Mouse (Mus musculus): Measurements from ENCODE around the gene Isl2.

DNA sequence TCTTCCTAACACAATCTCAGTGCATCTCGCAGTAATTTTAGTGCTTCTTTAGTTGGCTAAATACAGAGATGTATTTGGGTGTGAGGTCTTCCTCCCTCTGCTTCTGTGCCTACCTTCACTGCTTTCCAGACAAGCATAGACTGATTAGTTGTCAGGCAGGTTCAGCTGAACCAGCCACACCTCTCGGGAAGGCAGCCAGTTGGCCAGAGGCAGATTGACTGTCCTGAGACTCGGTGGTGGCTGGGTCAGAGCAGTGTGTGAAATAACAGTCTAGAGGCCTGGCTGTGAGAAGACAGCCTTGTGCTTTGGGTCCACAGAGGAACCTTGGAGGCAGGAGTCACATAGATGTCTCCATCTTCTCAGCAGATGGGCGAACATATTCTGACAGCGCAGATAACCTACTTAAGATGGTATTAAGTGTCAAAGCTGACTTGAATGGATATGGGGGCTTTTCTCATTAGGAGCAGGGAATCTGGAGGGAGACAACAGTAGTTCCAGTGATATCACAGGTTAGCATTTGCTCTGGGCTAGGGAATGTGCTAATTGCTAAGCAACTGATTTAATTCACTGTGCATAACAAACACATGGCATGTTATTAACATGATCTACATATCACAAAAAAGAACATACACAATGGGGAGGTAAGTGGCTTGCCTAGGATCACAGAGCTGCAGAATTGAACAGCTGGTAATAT, 30.1 kb downstream of the Isl2 start:
- TF ChIP-seq POLR2AphosphoS5 (IDR thresholded peaks at IDR 0.05; ENCODE audit: insufficient replicate concordance, low read depth, low read length) (no peak), CTCF (IDR thresholded peaks at IDR 0.05; ENCODE audit: low read depth, low read length) (no peak)
